Mouse (Mus musculus): ENCODE results near the gene Dnajc4. TPM values are rescaled to one million over a fixed set of nuclear protein-coding genes. Genes with fewer than 3 reads are reported as not detected.
"Not testable (repeated sequence)": the region's sequence is repeated elsewhere in the genome, so short reads cannot be mapped to it uniquely, and the experiment has no call there.

Gene Dnajc4
- polyA plus RNA-seq, 1 experiment, result 5.5 TPM

GRCm38 (mm10) chr19:6997721-6998290 lies 5.4 kb upstream of the Dnajc4 start:
- H3K4me1 ChIP-seq (ENCODE audit: control insufficient read depth), result peaks cover 52% of the 10 kb centered on the region
- H3K4me3 ChIP-seq (replicated peaks), result no peak overlapping the region

GRCm38 (mm10) chr19:6996006-6996405 lies 3.6 kb upstream of the Dnajc4 start, which contains the start of the genes Nudt22 and Trpt1:
Nudt22 (minus strand) TSS chr19:6996117.
Trpt1 (plus strand) TSS chr19:6996131.
- no peaks in the 10 kb centered on the region for H3K9me3 ChIP-seq (ENCODE audit: control insufficient read depth, low read length)
- peaks cover 42% of the 10 kb centered on the region for H3K36me3 ChIP-seq (ENCODE audit: control insufficient read depth)
- no peaks in the 10 kb centered on the region for H3K27me3 ChIP-seq (ENCODE audit: control insufficient read depth)
- TF ChIP-seq GATA1 (IDR thresholded peaks at IDR 0.05; ENCODE audit: low read length) (no peak), TAL1 (IDR thresholded peaks at IDR 0.05; ENCODE audit: low read length) (no peak)
- H3K4me1 ChIP-seq (ENCODE audit: control insufficient read depth), result peaks cover 64% of the 10 kb centered on the region
- H3K4me3 ChIP-seq (replicated peaks), result peak within 1 kb of the TSS; percentile 71

More at GRCm38 (mm10) chr19:6997721-6998290, 5.4 kb upstream of the Dnajc4 start:
- peaks cover 60% of the 10 kb centered on the region for H3K36me3 ChIP-seq (ENCODE audit: control insufficient read depth)
- TF ChIP-seq TAL1 (IDR thresholded peaks at IDR 0.05; ENCODE audit: low read length) (no peak), GATA1 (IDR thresholded peaks at IDR 0.05; ENCODE audit: low read length) (no peak)
- no peaks in the 10 kb centered on the region for H3K9me3 ChIP-seq (ENCODE audit: control insufficient read depth, low read length)
- H3K27me3 ChIP-seq (ENCODE audit: control insufficient read depth), result no peaks in the 10 kb centered on the region

DNA sequence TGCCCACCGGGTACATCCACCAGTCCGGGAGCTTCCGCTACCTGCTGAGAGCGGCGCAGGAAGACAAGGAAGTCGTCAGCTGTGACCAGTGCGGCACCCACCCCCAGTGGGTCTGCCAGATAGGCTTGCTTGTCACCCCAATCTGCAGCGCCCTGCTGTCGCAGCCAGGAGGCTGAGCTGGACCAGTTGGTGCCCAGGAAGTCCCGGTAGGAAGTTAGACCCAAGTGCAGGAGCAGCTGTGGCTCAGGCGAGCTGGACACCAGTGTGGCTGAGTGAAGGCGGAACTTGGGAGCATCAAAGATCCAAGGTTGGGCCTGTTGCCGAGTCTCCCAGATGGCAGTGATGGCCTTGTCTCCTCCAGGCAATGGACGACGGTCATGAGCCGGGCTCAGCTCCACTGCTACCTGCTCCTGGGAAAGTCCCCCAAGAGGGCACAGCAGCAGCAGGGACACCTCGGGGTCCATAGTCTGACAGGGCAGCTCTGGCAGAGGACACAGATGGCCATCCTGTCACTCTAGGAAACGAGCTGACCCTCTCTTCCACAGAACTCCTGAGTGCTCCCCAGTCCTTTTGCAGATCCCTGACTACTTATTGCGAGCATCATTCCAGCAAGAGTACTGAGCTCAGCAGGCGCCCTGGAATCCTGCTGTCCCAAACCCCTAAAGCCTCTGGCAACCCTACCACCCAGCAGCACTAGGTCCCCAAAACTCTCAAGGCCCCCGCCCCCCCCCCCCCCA lies 3.1 kb upstream of the Dnajc4 start:
- Histone ChIP-seq H3K9me3 (ENCODE audit: control insufficient read depth, low read length) (no peaks in the 10 kb centered on the region), H3K36me3 (ENCODE audit: control insufficient read depth) (peaks cover 37% of the 10 kb centered on the region), H3K4me1 (ENCODE audit: control insufficient read depth) (peaks cover 66% of the 10 kb centered on the region), H3K4me3 (replicated peaks) (peak overlapping the region; percentile 71), H3K27me3 (ENCODE audit: control insufficient read depth) (no peaks in the 10 kb centered on the region)
- TF ChIP-seq GATA1 (IDR thresholded peaks at IDR 0.05; ENCODE audit: low read length) (no peak), TAL1 (IDR thresholded peaks at IDR 0.05; ENCODE audit: low read length) (no peak)

DNA sequence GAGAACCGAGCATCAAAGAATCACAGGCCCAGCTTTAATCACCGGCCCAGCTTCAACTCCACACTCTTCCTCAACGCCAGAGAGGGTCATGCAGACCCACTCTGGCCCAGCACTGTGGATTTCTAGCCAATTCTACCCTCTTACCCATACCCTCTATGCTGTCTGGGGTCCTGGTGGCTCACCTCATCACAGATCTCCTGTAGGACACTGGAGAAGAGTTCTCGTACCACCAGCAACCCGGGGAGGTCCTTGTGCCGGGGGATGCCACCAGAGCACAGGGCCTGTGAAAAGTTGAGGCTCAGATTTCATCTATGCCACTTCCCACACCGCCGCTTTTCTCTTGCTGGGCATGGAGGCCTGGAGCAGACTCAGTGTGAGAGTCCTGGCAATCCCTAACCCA lies 2.1 kb upstream of the Dnajc4 start:
- H3K4me1 ChIP-seq (ENCODE audit: control insufficient read depth), result peaks cover 69% of the 10 kb centered on the region
- H3K27me3 ChIP-seq (ENCODE audit: control insufficient read depth), result no peaks in the 10 kb centered on the region
- H3K9me3 ChIP-seq (ENCODE audit: control insufficient read depth, low read length), result no peaks in the 10 kb centered on the region
- no peak for TF ChIP-seq GATA1 (IDR thresholded peaks at IDR 0.05; ENCODE audit: low read length)
- no peak for TF ChIP-seq TAL1 (IDR thresholded peaks at IDR 0.05; ENCODE audit: low read length)
- no peak overlapping the region for H3K4me3 ChIP-seq (replicated peaks)
- peaks cover 30% of the 10 kb centered on the region for H3K36me3 ChIP-seq (ENCODE audit: control insufficient read depth)

DNA sequence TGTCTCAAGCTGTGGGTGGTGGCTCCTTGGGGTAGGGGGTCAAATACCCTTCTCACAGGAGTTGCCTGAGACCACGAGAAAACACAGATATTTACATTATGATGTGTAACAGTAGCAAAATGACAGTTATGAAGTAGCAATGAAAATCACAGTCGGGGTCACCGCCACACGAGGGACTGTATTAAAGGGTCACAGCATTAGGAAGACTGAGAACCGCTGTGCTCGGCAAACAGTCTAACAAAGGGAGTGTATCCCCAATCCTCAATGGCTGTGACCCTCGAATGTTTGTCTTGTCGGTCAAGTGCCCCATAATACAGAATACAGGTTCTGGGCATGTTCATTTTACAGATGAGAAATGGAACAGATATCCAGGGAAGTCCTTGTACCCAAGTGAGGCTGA lies 1.6 kb upstream of the Dnajc4 start:
- H3K27me3 ChIP-seq (ENCODE audit: control insufficient read depth), result no peaks in the 10 kb centered on the region
- H3K4me3 ChIP-seq (replicated peaks), result no peak overlapping the region
- peaks cover 28% of the 10 kb centered on the region for H3K36me3 ChIP-seq (ENCODE audit: control insufficient read depth)
- H3K4me1 ChIP-seq (ENCODE audit: control insufficient read depth), result peaks cover 64% of the 10 kb centered on the region
- no peak for TF ChIP-seq GATA1 (IDR thresholded peaks at IDR 0.05; ENCODE audit: low read length)
- no peaks in the 10 kb centered on the region for H3K9me3 ChIP-seq (ENCODE audit: control insufficient read depth, low read length)

GRCm38 (mm10) chr19:6993011-6993770 lies 819 bp upstream of the Dnajc4 start:
- Histone ChIP-seq H3K27me3 (ENCODE audit: control insufficient read depth) (no peaks in the 10 kb centered on the region), H3K9me3 (ENCODE audit: control insufficient read depth, low read length) (no peaks in the 10 kb centered on the region), H3K4me3 (replicated peaks) (peak overlapping the region; percentile 86), H3K36me3 (ENCODE audit: control insufficient read depth) (peaks cover 20% of the 10 kb centered on the region), H3K4me1 (ENCODE audit: control insufficient read depth) (peaks cover 62% of the 10 kb centered on the region)
- TF ChIP-seq TAL1 (IDR thresholded peaks at IDR 0.05; ENCODE audit: low read length), result no peak
- no peak for TF ChIP-seq GATA1 (IDR thresholded peaks at IDR 0.05; ENCODE audit: low read length)

GRCm38 (mm10) chr19:6991166-6991565 lies 1.2 kb downstream of the Dnajc4 start:
- H3K4me3 ChIP-seq (replicated peaks); H3K9me3 ChIP-seq (ENCODE audit: control insufficient read depth, low read length); H3K27me3 ChIP-seq (ENCODE audit: control insufficient read depth): not testable (repeated sequence)
- H3K4me1 ChIP-seq (ENCODE audit: control insufficient read depth), result peaks cover 68% of the 10 kb centered on the region
- peaks cover 12% of the 10 kb centered on the region for H3K36me3 ChIP-seq (ENCODE audit: control insufficient read depth)

DNA sequence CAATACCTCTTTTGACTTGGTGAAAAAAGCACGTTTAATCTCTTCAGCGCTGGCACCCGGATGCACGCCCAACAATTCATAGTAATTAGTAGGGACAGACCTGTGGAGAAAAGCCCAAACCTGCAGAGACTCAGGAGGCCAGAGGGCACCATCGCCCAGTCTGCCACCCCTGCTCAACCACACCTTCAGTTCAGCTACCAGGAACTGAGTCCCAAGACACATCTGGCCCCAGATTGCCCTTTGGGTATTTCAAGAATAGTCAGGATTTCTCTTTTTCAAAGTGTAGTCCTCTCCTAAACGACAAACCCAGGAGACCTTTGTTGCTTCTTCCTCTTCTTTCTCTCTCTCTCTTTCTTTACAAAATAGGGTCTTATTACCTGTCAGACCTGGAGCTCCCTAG lies 1.7 kb downstream of the Dnajc4 start:
- TF ChIP-seq TAL1 (IDR thresholded peaks at IDR 0.05; ENCODE audit: low read length), result no peak
- Histone ChIP-seq H3K4me1 (ENCODE audit: control insufficient read depth) (peaks cover 69% of the 10 kb centered on the region), H3K4me3 (replicated peaks) (no peak overlapping the region), H3K27me3 (ENCODE audit: control insufficient read depth) (no peaks in the 10 kb centered on the region), H3K36me3 (ENCODE audit: control insufficient read depth) (peaks cover 16% of the 10 kb centered on the region), H3K9me3 (ENCODE audit: control insufficient read depth, low read length) (no peaks in the 10 kb centered on the region)

GRCm38 (mm10) chr19:6989251-6989650 lies 3.1 kb downstream of the Dnajc4 start:
- Histone ChIP-seq H3K4me1 (ENCODE audit: control insufficient read depth) (peaks cover 62% of the 10 kb centered on the region), H3K27me3 (ENCODE audit: control insufficient read depth) (no peaks in the 10 kb centered on the region), H3K36me3 (ENCODE audit: control insufficient read depth) (peaks cover 20% of the 10 kb centered on the region), H3K4me3 (replicated peaks) (no peak overlapping the region), H3K9me3 (ENCODE audit: control insufficient read depth, low read length) (no peaks in the 10 kb centered on the region)
- TF ChIP-seq TAL1 (IDR thresholded peaks at IDR 0.05; ENCODE audit: low read length), result no peak
- TF ChIP-seq GATA1 (IDR thresholded peaks at IDR 0.05; ENCODE audit: low read length), result no peak
